Mouse (Mus musculus) MEL (cell line): ENCODE data around the gene Il4ra. TPM values are rescaled to one million over a fixed set of nuclear protein-coding genes. Genes with fewer than 3 reads are reported as not detected.

Source experiments
- DNase-seq: peaks from one replicate; pipeline ENCODE4 v3.0.0; 2011; ENCODE audit warnings: low read depth, low spot score
- H3K27ac ChIP-seq: 2 replicates; pipeline ENCODE4 v1.5.1; 2012; ENCODE audit warnings: low read depth, mild to moderate bottlenecking, control low read depth, low read length, moderate library complexity; ENCODE audit not compliant: control insufficient read depth
- H3K27me3 ChIP-seq, 2 experiments: fragments of 150-350 bp in 1 of 2; sonication (generic) in 1 of 2; 2 replicates each; pipeline ENCODE4 v1.6.1; 2012; ENCODE audit warnings: low read length in 2 of 2, mild to moderate bottlenecking in 2 of 2, improper control_type of control experiment in 1 of 2, moderate library complexity in 1 of 2; ENCODE audit not compliant: insufficient read depth in 2 of 2, control insufficient read depth in 1 of 2
- H3K36me3 ChIP-seq, 2 experiments: 2 replicates each; pipeline ENCODE4 v1.6.1; 2012 to 2014; ENCODE audit warnings: low read length in 2 of 2, improper control_type of control experiment in 1 of 2, inconsistent platforms in 1 of 2, mild to moderate bottlenecking in 1 of 2; ENCODE audit not compliant: insufficient read depth in 2 of 2, control insufficient read depth in 1 of 2
- H3K4me1 ChIP-seq, 2 experiments: fragments of 150-350 bp in 1 of 2; sonication (generic) in 1 of 2; 2 replicates each; pipeline ENCODE4 v1.6.1; 2012; ENCODE audit warnings: low read length in 2 of 2, improper control_type of control experiment in 1 of 2, mild to moderate bottlenecking in 1 of 2; ENCODE audit not compliant: insufficient read depth in 2 of 2, control insufficient read depth in 1 of 2
- H3K4me3 ChIP-seq, 2 experiments: fragments of 150-350 bp in 1 of 2; sonication (generic) in 1 of 2; 2 replicates each; pipeline ENCODE4 v1.5.1; 2012; ENCODE audit warnings: low read depth in 2 of 2, low read length in 2 of 2, mild to moderate bottlenecking in 2 of 2, moderate library complexity in 2 of 2, control low read depth in 1 of 2, improper control_type of control experiment in 1 of 2; ENCODE audit not compliant: control insufficient read depth in 1 of 2, insufficient read depth in 1 of 2
- H3K79me2 ChIP-seq: 2 replicates; pipeline ENCODE4 v1.6.1; 2012; ENCODE audit warnings: mild to moderate bottlenecking, low read length, moderate library complexity; ENCODE audit not compliant: control insufficient read depth, poor library complexity, insufficient read depth
- H3K9ac ChIP-seq: 2 replicates; pipeline ENCODE4 v1.6.1; 2012; ENCODE audit warnings: low read depth, mild to moderate bottlenecking, control low read depth, low read length, moderate library complexity; ENCODE audit not compliant: control insufficient read depth, poor library complexity, severe bottlenecking
- H3K9me3 ChIP-seq: fragments of 150-350 bp; sonication (generic); replicated peaks from 2 replicates; pipeline ENCODE4 v1.6.1; 2012; ENCODE audit warnings: mild to moderate bottlenecking, low read length, improper control_type of control experiment, moderate library complexity; ENCODE audit not compliant: insufficient read depth
- BHLHE40 ChIP-seq: IDR thresholded peaks from 2 replicates; pipeline ENCODE4 v1.6.1; 2012; ENCODE audit warnings: low read depth, mild to moderate bottlenecking, inconsistent platforms, low read length, improper control_type of control experiment, borderline replicate concordance
- CTCF ChIP-seq, 3 experiments: IDR thresholded peaks in 2 of 3; conservative IDR thresholded peaks in 1 of 3; 2 replicates each; pipeline ENCODE4 v1.5.1; 2011 to 2012; ENCODE audit warnings: low read length in 3 of 3, low read depth in 2 of 3, mild to moderate bottlenecking in 2 of 3, improper control_type of control experiment in 1 of 3, inconsistent platforms in 1 of 3, mixed read lengths in 1 of 3, moderate library complexity in 1 of 3; ENCODE audit not compliant: control insufficient read depth in 1 of 3, insufficient read depth in 1 of 3, poor library complexity in 1 of 3, severe bottlenecking in 1 of 3
- E2F4 ChIP-seq: IDR thresholded peaks from 2 replicates; pipeline ENCODE4 v1.6.1; 2011; ENCODE audit warnings: low read depth, low read length, improper control_type of control experiment, borderline replicate concordance
- ETS1 ChIP-seq: IDR thresholded peaks from 2 replicates; pipeline ENCODE4 v1.6.1; 2012; ENCODE audit warnings: low read depth, mild to moderate bottlenecking, inconsistent platforms, low read length, improper control_type of control experiment, moderate library complexity
- HCFC1 ChIP-seq: IDR thresholded peaks from 2 replicates; pipeline ENCODE4 v1.6.1; 2012; ENCODE audit warnings: low read depth, mild to moderate bottlenecking, inconsistent platforms, low read length, improper control_type of control experiment, moderate library complexity
- KAT2A ChIP-seq: conservative IDR thresholded peaks from 2 replicates; pipeline ENCODE4 v1.6.1; 2012; ENCODE audit warnings: low read depth, low read length, improper control_type of control experiment, inconsistent platforms
- MAX ChIP-seq: IDR thresholded peaks from 2 replicates; pipeline ENCODE4 v1.6.1; 2011; ENCODE audit warnings: low read length, improper control_type of control experiment
- MAZ ChIP-seq: IDR thresholded peaks from 2 replicates; pipeline ENCODE4 v1.6.1; 2012; ENCODE audit warnings: low read depth, mild to moderate bottlenecking, inconsistent platforms, low read length, improper control_type of control experiment
- MEF2A ChIP-seq: IDR thresholded peaks from 2 replicates; pipeline ENCODE4 v1.6.1; 2014; ENCODE audit warnings: low read depth, mild to moderate bottlenecking, inconsistent platforms, low read length, improper control_type of control experiment; ENCODE audit not compliant: poor library complexity, insufficient replicate concordance, severe bottlenecking; ENCODE audit errors: extremely low read depth
- MXI1 ChIP-seq: IDR thresholded peaks from 2 replicates; pipeline ENCODE4 v1.6.1; 2011; ENCODE audit warnings: mild to moderate bottlenecking, low read depth, low read length, improper control_type of control experiment
- MYB ChIP-seq: IDR thresholded peaks from 2 replicates; pipeline ENCODE4 v1.6.1; 2011; ENCODE audit warnings: mild to moderate bottlenecking, low read depth, low read length, improper control_type of control experiment
- NRF1 ChIP-seq: IDR thresholded peaks from 2 replicates; pipeline ENCODE4 v1.6.1; 2014; ENCODE audit warnings: low read depth, mild to moderate bottlenecking, inconsistent platforms, low read length, improper control_type of control experiment, moderate library complexity; ENCODE audit not compliant: poor library complexity, insufficient read depth, severe bottlenecking
- SIN3A ChIP-seq: IDR thresholded peaks from 2 replicates; pipeline ENCODE4 v1.6.1; 2012; ENCODE audit warnings: low read length, improper control_type of control experiment, inconsistent platforms
- SMC3 ChIP-seq: IDR thresholded peaks from 2 replicates; pipeline ENCODE4 v1.6.1; 2011; ENCODE audit warnings: low read depth, low read length, improper control_type of control experiment
- TBP ChIP-seq: IDR thresholded peaks from 2 replicates; pipeline ENCODE4 v1.8.0; 2011; ENCODE audit warnings: low read depth, low read length, improper control_type of control experiment
- UBTF ChIP-seq: IDR thresholded peaks from 2 replicates; pipeline ENCODE4 v1.6.1; 2012; ENCODE audit warnings: low read depth, mild to moderate bottlenecking, inconsistent platforms, low read length, improper control_type of control experiment, moderate library complexity, borderline replicate concordance; ENCODE audit not compliant: insufficient read depth
- USF1 ChIP-seq: IDR thresholded peaks from 2 replicates; pipeline ENCODE4 v1.6.1; 2014; ENCODE audit warnings: low read depth, mild to moderate bottlenecking, inconsistent platforms, low read length, improper control_type of control experiment, moderate library complexity
- USF2 ChIP-seq, 2 experiments: IDR thresholded peaks; 2 replicates each; pipeline ENCODE4 v1.6.1; 2011 to 2012; ENCODE audit warnings: improper control_type of control experiment in 2 of 2, low read length in 2 of 2, borderline replicate concordance in 1 of 2, inconsistent platforms in 1 of 2, low read depth in 1 of 2, mild to moderate bottlenecking in 1 of 2; ENCODE audit not compliant: insufficient read depth in 1 of 2
- ZKSCAN1 ChIP-seq: IDR thresholded peaks from 2 replicates; pipeline ENCODE4 v1.6.1; 2012; ENCODE audit warnings: low read depth, mild to moderate bottlenecking, inconsistent platforms, low read length, improper control_type of control experiment, moderate library complexity
- ZMIZ1 ChIP-seq: IDR thresholded peaks from 2 replicates; pipeline ENCODE4 v1.6.1; 2012; ENCODE audit warnings: low read depth, mild to moderate bottlenecking, inconsistent platforms, low read length, improper control_type of control experiment, moderate library complexity
- ZNF384 ChIP-seq: IDR thresholded peaks from 2 replicates; pipeline ENCODE4 v1.6.1; 2012; ENCODE audit warnings: low read depth, mild to moderate bottlenecking, inconsistent platforms, low read length, improper control_type of control experiment
- polyA plus RNA-seq, 2 experiments: library from polyadenylated mRNA; stranded (reverse) in 1 of 2; unstranded in 1 of 2; fragments of >175 nt in 1 of 2; fragments of >200 nt in 1 of 2; gene quantifications; 2 replicates each; pipeline versions ENCODE4 v1.2.1 to v1.2.4; 2012; ENCODE audit warnings: low replicate concordance in 2 of 2, low read depth in 1 of 2; ENCODE audit not compliant: insufficient read length in 2 of 2, insufficient read depth in 1 of 2, missing spikeins in 1 of 2
- total RNA-seq: library from RNA; depleted of rRNA; stranded (reverse); fragments of 300-350 nt; gene quantifications from 2 replicates; pipeline ENCODE4 v1.2.3, GENCODE M21; 2012

Il4ra gene
- total and polyA plus RNA-seq, 3 experiments = 3.6 to 5.0 TPM; not detected in 1

DNA sequence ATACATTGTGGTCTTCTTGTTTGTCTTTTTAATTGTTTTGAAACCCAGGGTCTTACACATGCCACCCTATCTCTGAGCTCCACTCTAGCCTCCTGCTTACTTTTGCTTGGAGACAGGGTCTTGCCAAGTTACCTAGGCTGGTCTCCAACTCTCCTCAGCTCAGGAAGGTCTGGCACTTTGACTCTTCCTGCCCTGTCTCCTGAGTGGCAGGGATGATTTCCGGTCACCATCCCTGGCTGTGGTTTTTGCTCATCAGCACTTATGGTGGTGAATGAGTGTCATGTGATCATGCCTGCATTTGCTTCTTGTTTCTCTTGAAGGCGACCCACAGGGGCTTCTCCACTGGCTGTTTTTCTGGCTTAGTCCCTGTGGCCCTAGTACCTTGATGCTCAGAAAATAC is 21.9 kb downstream of the Il4ra start:
- Histone ChIP-seq H3K27me3 (no peaks in the 10 kb centered on the region), H3K79me2 (no peaks in the 10 kb centered on the region)
- TF ChIP-seq ZMIZ1 (no peak), MAZ (no peak), ZKSCAN1 (no peak), ETS1 (no peak), MXI1 (no peak), USF1 (no peak), TBP (no peak), HCFC1 (no peak), MEF2A (no peak), MYB (no peak), SMC3 (no peak), BHLHE40 (no peak), UBTF (no peak), SIN3A (no peak)
- TF ChIP-seq, all 39 proteins: peak for 0
- no peaks in the 10 kb centered on the region for H3K4me1 ChIP-seq
- no peak for DNase-seq
- no peak overlapping the region for H3K9ac ChIP-seq
- no peaks in the 10 kb centered on the region for H3K36me3 ChIP-seq
- H3K27ac ChIP-seq = no peak overlapping the region
- H3K4me3 ChIP-seq = no peak overlapping the region
- H3K9me3 ChIP-seq = no peaks in the 10 kb centered on the region

DNA sequence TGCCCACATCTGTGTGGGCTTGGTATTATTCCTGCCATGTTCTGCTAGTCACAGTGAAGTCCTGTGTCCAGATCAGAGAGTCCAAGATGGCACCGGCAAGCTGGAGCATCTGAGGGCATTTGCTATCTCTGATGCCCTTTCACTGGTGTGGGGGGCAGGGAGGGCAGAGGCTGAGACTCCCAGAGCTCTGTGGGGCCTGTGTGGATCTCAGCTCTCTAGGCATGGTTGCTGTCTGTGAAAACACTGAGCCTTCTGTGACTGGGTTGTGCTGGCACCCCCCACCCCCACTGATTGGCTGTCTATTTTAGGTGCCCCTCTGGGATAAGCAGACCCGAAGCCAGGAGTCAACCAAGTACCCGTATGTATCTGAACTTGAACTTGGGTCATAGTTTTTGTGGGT is 22.9 kb downstream of the Il4ra start:
- H3K9ac ChIP-seq = no peak overlapping the region
- no peaks in the 10 kb centered on the region for H3K36me3 ChIP-seq
- no peak for TF ChIP-seq CTCF (IDR thresholded peaks at IDR 0.05 in 2 of 3, conservative IDR thresholded peaks at IDR 0.05 in 1 of 3; ENCODE audit: control insufficient read depth in 1 of 3, insufficient read depth in 1 of 3, low read depth in 2 of 3, low read length in 3 of 3, poor library complexity in 1 of 3, severe bottlenecking in 1 of 3)
- no peak for TF ChIP-seq HCFC1
- TF ChIP-seq KAT2A = no peak
- TF ChIP-seq MAX = no peak
- TF ChIP-seq ZKSCAN1 = no peak
- no peak for TF ChIP-seq ZNF384
- TF ChIP-seq E2F4 = no peak
- TF ChIP-seq TBP = no peak
- no peak for TF ChIP-seq NRF1
- TF ChIP-seq USF2 (IDR thresholded peaks at IDR 0.05; ENCODE audit: borderline replicate concordance in 1 of 2, insufficient read depth in 1 of 2, low read depth in 1 of 2, low read length in 2 of 2) = no peak
- TF ChIP-seq, all 39 proteins: peak for 0
- Histone ChIP-seq H3K4me1 (no peaks in the 10 kb centered on the region), H3K79me2 (no peaks in the 10 kb centered on the region), H3K4me3 (no peak overlapping the region), H3K27ac (no peak overlapping the region), H3K27me3 (no peaks in the 10 kb centered on the region), H3K9me3 (no peaks in the 10 kb centered on the region)
- DNase-seq = no peak
